Mouse (Mus musculus) hindbrain, embryonic 12.5 days (tissue): ENCODE measurements around the gene Thap12. TPM values are rescaled to one million over a fixed set of nuclear protein-coding genes. Genes with fewer than 3 reads are reported as not detected.

ENCODE experiments used
- polyA plus RNA-seq: library from polyadenylated mRNA; unstranded; fragments of >200 nt; fragmentation: Nextera tagmentation; extraction: Ambion mirVana; gene quantifications from 2 replicates; pipeline ENCODE4 v1.2.1, GENCODE M21; 2016

The Thap12 gene
- polyA plus RNA-seq, 1 experiment from 2014 or later, result 73.1 TPM

Other genes starting within 250 kb of the Thap12 start
- 4.9 and 6.3 TPM in 2 replicates for gene Lrrc32, start 213.8 kb upstream of the Thap12 start, polyA plus RNA-seq
- 41.9 and 45.0 TPM in 2 replicates for gene Emsy, start 46.3 kb upstream of the Thap12 start, polyA plus RNA-seq
- gene Wnt11, start 132.0 kb downstream of the Thap12 start, polyA plus RNA-seq, result 14.7 and 16.5 TPM in 2 replicates